ENCODE assay signal across 13 mouse cellular contexts in genomic region chr14:46462967-46463366, GRCm38 (mm10).
"Had no signal": no experiment of that assay in that cellular context is flagged by ENCODE, and none has a peak within 500 bp of the region (broad histone marks: within the 10 kb centered on the region; RNA-seq: fewer than 3 reads in every experiment).

No protein-coding gene starts in this region.

- H3K27me3 ChIP-seq: limb, embryonic 12.5 days; lung, embryonic 15.5 days; neural tube, embryonic 12.5 days; stomach, embryonic 15.5 days had no signal

- ATAC-seq: intestine, postnatal 0 days had no signal

- H3K36me3 ChIP-seq: limb, embryonic 12.5 days; lung, embryonic 15.5 days; neural tube, embryonic 12.5 days; stomach, embryonic 15.5 days had no signal

- H3K4me2 ChIP-seq: limb, embryonic 12.5 days; lung, embryonic 15.5 days; neural tube, embryonic 12.5 days; stomach, embryonic 15.5 days had no signal

- DNase-seq: kidney, adult 8-10 months; kidney, postnatal 25 days; midbrain, embryonic 14.5 days; retina, postnatal 1 day; right cerebral cortex, postnatal 14 days; thymus, adult 2 months; thymus, postnatal 25 days had no signal

- H3K4me1 ChIP-seq: neural tube, embryonic 12.5 days; stomach, embryonic 15.5 days had no signal

- H3K9ac ChIP-seq: limb, embryonic 12.5 days; liver, embryonic 14.5 days; lung, embryonic 15.5 days; neural tube, embryonic 12.5 days; stomach, embryonic 15.5 days had no signal

- H3K4me3 ChIP-seq: limb, embryonic 12.5 days; lung, embryonic 15.5 days; neural tube, embryonic 12.5 days; stomach, embryonic 15.5 days had no signal

- H3K27ac ChIP-seq: limb, embryonic 12.5 days; liver, embryonic 14.5 days; lung, embryonic 15.5 days; neural tube, embryonic 12.5 days; stomach, embryonic 15.5 days had no signal

- H3K9me3 ChIP-seq: limb, embryonic 12.5 days; lung, embryonic 15.5 days; neural tube, embryonic 12.5 days; stomach, embryonic 15.5 days had no signal
